Mouse (Mus musculus): ENCODE results near the gene Rab11a.

The Rab11a gene

GRCm38 (mm10) chr9:64697006-64697405 lies 40.6 kb downstream of the Rab11a start:
- no peak for DNase-seq (ENCODE audit: extremely low read depth, insufficient read length, low spot score)

DNA sequence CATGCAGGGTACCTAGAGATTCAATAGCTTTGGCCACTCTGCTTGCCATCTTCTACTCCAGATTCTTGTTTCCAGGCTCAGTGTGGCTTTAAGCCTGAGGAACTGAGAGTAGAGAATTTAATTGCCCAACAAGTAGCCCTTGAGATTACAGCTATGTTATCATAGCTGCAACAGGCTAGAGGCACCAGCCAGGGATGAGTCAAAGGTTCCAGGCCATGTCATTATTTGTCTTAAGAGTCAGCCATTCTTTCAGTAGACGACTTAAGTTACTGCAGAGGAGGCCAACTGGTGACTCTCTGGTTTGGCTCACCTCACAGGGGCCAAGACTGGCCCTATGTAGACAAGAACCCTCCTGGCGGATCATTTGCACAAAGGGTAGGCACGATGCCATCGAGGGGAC lies 41.2 kb downstream of the Rab11a start:
- no peak for DNase-seq (ENCODE audit: extremely low read depth, insufficient read length, low spot score)

- DNase-seq (ENCODE audit: extremely low read depth, insufficient read length, low spot score), result no peak
Observed at GRCm38 (mm10) chr9:64695266-64695665, 42.3 kb downstream of the Rab11a start.

GRCm38 (mm10) chr9:64693094-64693493 lies 44.5 kb downstream of the Rab11a start:
- DNase-seq (ENCODE audit: extremely low read depth, insufficient read length, low spot score), result no peak

DNA sequence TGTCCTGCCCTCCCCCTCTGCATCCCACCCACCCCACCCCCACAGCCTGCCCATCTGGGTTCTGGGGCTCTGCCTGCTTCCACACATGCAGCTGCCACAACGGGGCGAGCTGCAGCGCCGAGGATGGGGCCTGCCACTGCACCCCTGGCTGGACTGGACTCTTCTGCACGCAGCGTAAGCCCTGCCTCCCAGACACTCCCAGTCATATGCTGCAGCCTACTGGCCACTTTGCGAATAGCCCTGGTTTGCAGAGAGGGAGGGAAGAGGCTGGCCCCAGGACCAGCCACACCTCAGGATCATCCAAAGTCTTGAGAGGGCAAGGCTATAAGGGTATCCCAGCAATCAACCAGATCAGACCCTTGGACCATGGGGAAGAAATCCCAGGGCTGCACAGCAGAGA lies 46.4 kb downstream of the Rab11a start:
- DNase-seq (ENCODE audit: extremely low read depth, insufficient read length, low spot score), result no peak

DNA sequence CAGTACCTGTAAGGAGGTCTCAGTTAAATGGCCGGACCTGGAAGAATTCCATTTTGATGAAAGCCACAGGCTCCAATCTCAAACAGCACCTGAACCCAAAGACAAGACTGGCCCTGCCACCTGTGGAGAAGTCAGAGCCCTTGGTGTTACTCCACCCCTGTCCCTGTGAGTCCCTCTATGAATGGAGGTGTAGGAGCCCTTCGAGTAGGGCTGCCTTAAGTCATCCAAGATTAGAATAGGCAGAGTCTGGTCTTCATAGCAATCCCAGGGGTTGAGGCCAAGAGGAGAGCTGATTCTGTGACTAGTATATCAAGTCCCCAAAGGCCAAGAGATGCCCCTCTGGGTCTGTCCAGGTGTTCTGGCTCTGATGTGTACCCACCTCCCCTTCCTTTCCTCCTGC lies 46.8 kb downstream of the Rab11a start:
- DNase-seq (ENCODE audit: extremely low read depth, insufficient read length, low spot score), result no peak

GRCm38 (mm10) chr9:64688015-64688394 lies 49.6 kb downstream of the Rab11a start:
- no peak for DNase-seq (ENCODE audit: extremely low read depth, insufficient read length, low spot score)

- no peak for DNase-seq (ENCODE audit: extremely low read depth, insufficient read length, low spot score)
Observed at GRCm38 (mm10) chr9:64687122-64688014, 50.2 kb downstream of the Rab11a start.

GRCm38 (mm10) chr9:64671341-64672319 lies 65.9 kb downstream of the Rab11a start:
- DNase-seq (ENCODE audit: extremely low read depth, insufficient read length, low spot score), result peak; percentile 72

GRCm38 (mm10) chr9:64668001-64668400 lies 69.6 kb downstream of the Rab11a start:
- DNase-seq (ENCODE audit: extremely low read depth, insufficient read length, low spot score), result no peak

DNA sequence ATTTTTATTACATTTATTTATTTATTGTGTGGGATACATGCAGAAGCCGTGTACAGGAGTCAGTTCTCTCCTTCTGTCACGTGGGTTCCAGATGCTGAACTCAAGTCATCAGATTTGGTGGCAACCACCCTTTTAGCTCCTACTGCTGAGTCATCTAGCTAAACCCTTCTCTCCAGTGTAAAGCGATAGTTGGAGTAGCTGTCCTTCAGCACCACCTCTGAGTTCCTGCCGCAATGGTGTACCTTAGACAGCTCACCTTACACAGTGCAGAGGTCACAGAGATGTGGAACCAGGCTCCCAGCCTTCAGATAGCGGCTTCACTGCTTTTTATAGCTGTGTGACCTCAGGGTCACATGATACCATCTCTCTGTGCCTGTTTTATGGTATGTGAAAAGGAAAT lies 70.0 kb downstream of the Rab11a start:
- no peak for DNase-seq (ENCODE audit: extremely low read depth, insufficient read length, low spot score)

GRCm38 (mm10) chr9:64666549-64666948 lies 71.0 kb downstream of the Rab11a start:
- no peak for DNase-seq (ENCODE audit: extremely low read depth, insufficient read length, low spot score)

Measured in 3134 (cell line).